Mouse (Mus musculus): ENCODE data around the gene Irgq.
A peak's percentile ranks its signal among the peaks of the same experiment; 100 is the strongest.

DNA sequence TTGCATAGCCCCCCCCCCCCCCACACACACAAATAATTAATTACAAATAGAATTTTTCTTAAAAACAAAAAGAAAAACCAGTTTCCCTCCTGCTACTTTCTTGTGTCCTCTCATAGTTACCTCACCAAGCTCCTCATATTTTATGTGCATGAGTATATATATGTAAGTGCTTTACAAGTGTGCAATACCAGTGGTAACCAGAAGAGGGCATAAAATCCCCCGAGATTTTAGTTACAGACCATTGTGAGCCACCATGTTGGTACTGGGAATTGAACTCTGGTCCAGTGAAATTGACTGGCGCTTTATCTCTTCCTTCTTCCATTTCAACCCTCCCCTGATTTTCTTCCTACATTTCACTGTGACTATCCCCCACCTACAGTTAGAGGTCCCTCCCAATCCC is 14.0 kb downstream of the Irgq start:
- TF ChIP-seq CTCF (IDR thresholded peaks at IDR 0.05; ENCODE audit: low read depth) (peak; percentile 35; the same call in 1 of the 2 replicates), EP300 (IDR thresholded peaks at IDR 0.05; ENCODE audit: low read depth) (no peak)

Data from liver, embryonic 14.5 days (tissue).